Mouse (Mus musculus): ENCODE data around the gene Fam83d.

The Fam83d gene

GRCm38 (mm10) chr2:158815686-158816085, 47.8 kb downstream of the Fam83d start:
- DNase-seq (ENCODE audit: low spot score in 2 of 2): no peak

- DNase-seq (ENCODE audit: low spot score in 2 of 2): no peak
Measured at GRCm38 (mm10) chr2:158816239-158816638, 48.3 kb downstream of the Fam83d start.

- no peak for DNase-seq (ENCODE audit: low spot score in 2 of 2)
Measured at GRCm38 (mm10) chr2:158817708-158818107, 49.8 kb downstream of the Fam83d start.

GRCm38 (mm10) chr2:158828124-158828523, 60.2 kb downstream of the Fam83d start:
- DNase-seq (ENCODE audit: low spot score in 2 of 2): no peak

- DNase-seq (ENCODE audit: low spot score in 2 of 2): no peak
Measured at GRCm38 (mm10) chr2:158829746-158830145, 61.9 kb downstream of the Fam83d start.

GRCm38 (mm10) chr2:158833221-158833620, 65.3 kb downstream of the Fam83d start:
- no peak for DNase-seq (ENCODE audit: low spot score in 2 of 2)

GRCm38 (mm10) chr2:158833645-158834044, 65.8 kb downstream of the Fam83d start:
- no peak for DNase-seq (ENCODE audit: low spot score in 2 of 2)
